Mouse (Mus musculus): ENCODE measurements around the gene Ntng1. TPM values are rescaled to one million over a fixed set of nuclear protein-coding genes. Genes with fewer than 3 reads are reported as not detected.
A peak's percentile ranks its signal among the peaks of the same experiment; 100 is the strongest.

Gene Ntng1
- polyA plus RNA-seq, 1 experiment from 2014 or later = 2.7 TPM

GRCm38 (mm10) chr3:109797354-109797753 lies 346.5 kb downstream of the Ntng1 start:
- Histone ChIP-seq H3K4me3 (ENCODE audit: low read depth, low read length) (no peak overlapping the region), H3K36me3 (replicated peaks; ENCODE audit: control insufficient read depth, insufficient read depth, low read depth, low read length) (no peaks in the 10 kb centered on the region), H3K27ac (replicated peaks; ENCODE audit: low read depth, low read length) (no peak overlapping the region), H3K4me2 (ENCODE audit: low read depth, low read length) (no peak overlapping the region), H3K9ac (replicated peaks; ENCODE audit: low read length) (no peak overlapping the region), H3K4me1 (ENCODE audit: control insufficient read depth, insufficient read depth, low read length) (no peaks in the 10 kb centered on the region), H3K27me3 (ENCODE audit: control insufficient read depth, insufficient read depth, low read length) (no peaks in the 10 kb centered on the region), H3K9me3 (replicated peaks; ENCODE audit: control insufficient read depth, low read length) (no peaks in the 10 kb centered on the region)
- ATAC-seq (replicated peaks; ENCODE audit: insufficient number of reproducible peaks, low FRiP score, low TSS enrichment, low read depth) (no peak), DNase-seq (ENCODE audit: low spot score) (no peak)
- WGBS = 67% methylated on average over 11 of the region's 11 CpGs

GRCm38 (mm10) chr3:109783231-109783630 lies 360.6 kb downstream of the Ntng1 start:
- Histone ChIP-seq H3K4me2 (ENCODE audit: low read depth, low read length) (no peak overlapping the region), H3K4me1 (ENCODE audit: control insufficient read depth, insufficient read depth, low read length) (no peaks in the 10 kb centered on the region; the same call in 1 of the 2 replicates), H3K27me3 (ENCODE audit: control insufficient read depth, insufficient read depth, low read length) (no peaks in the 10 kb centered on the region), H3K4me3 (ENCODE audit: low read depth, low read length) (no peak overlapping the region), H3K36me3 (replicated peaks; ENCODE audit: control insufficient read depth, insufficient read depth, low read depth, low read length) (no peaks in the 10 kb centered on the region), H3K9me3 (replicated peaks; ENCODE audit: control insufficient read depth, low read length) (no peaks in the 10 kb centered on the region), H3K9ac (replicated peaks; ENCODE audit: low read length) (no peak overlapping the region), H3K27ac (replicated peaks; ENCODE audit: low read depth, low read length) (no peak overlapping the region)
- 21% methylated on average over 5 of the region's 5 CpGs for WGBS
- ATAC-seq (replicated peaks; ENCODE audit: insufficient number of reproducible peaks, low FRiP score, low TSS enrichment, low read depth) (no peak), DNase-seq (ENCODE audit: low spot score) (no peak)

GRCm38 (mm10) chr3:109782289-109782951 lies 361.4 kb downstream of the Ntng1 start:
- Histone ChIP-seq H3K27me3 (ENCODE audit: control insufficient read depth, insufficient read depth, low read length) (no peaks in the 10 kb centered on the region), H3K4me3 (ENCODE audit: low read depth, low read length) (peak overlapping the region; percentile 38), H3K36me3 (replicated peaks; ENCODE audit: control insufficient read depth, insufficient read depth, low read depth, low read length) (no peaks in the 10 kb centered on the region), H3K9me3 (replicated peaks; ENCODE audit: control insufficient read depth, low read length) (no peaks in the 10 kb centered on the region), H3K27ac (replicated peaks; ENCODE audit: low read depth, low read length) (no peak overlapping the region), H3K4me2 (ENCODE audit: low read depth, low read length) (peak overlapping the region; percentile 78), H3K4me1 (ENCODE audit: control insufficient read depth, insufficient read depth, low read length) (no peaks in the 10 kb centered on the region; the same call in 1 of the 2 replicates), H3K9ac (replicated peaks; ENCODE audit: low read length) (peak overlapping the region; percentile 53)
- WGBS = 3% methylated on average over 27 of the region's 27 CpGs
- DNase-seq (ENCODE audit: low spot score) (peak; percentile 80), ATAC-seq (replicated peaks; ENCODE audit: insufficient number of reproducible peaks, low FRiP score, low TSS enrichment, low read depth) (peak; percentile 91)

GRCm38 (mm10) chr3:109781917-109782288 lies 361.9 kb downstream of the Ntng1 start:
- no peak for ATAC-seq (replicated peaks; ENCODE audit: insufficient number of reproducible peaks, low FRiP score, low TSS enrichment, low read depth)
- H3K27ac ChIP-seq (replicated peaks; ENCODE audit: low read depth, low read length) = no peak overlapping the region

GRCm38 (mm10) chr3:109775200-109775599 lies 368.6 kb downstream of the Ntng1 start:
- Histone ChIP-seq H3K27me3 (ENCODE audit: control insufficient read depth, insufficient read depth, low read length) (no peaks in the 10 kb centered on the region), H3K36me3 (replicated peaks; ENCODE audit: control insufficient read depth, insufficient read depth, low read depth, low read length) (no peaks in the 10 kb centered on the region), H3K9ac (replicated peaks; ENCODE audit: low read length) (no peak overlapping the region), H3K27ac (replicated peaks; ENCODE audit: low read depth, low read length) (no peak overlapping the region), H3K9me3 (replicated peaks; ENCODE audit: control insufficient read depth, low read length) (no peaks in the 10 kb centered on the region), H3K4me3 (ENCODE audit: low read depth, low read length) (no peak overlapping the region), H3K4me2 (ENCODE audit: low read depth, low read length) (no peak overlapping the region), H3K4me1 (ENCODE audit: control insufficient read depth, insufficient read depth, low read length) (no peaks in the 10 kb centered on the region)
- no peak for DNase-seq (ENCODE audit: low spot score)
- ATAC-seq (replicated peaks; ENCODE audit: insufficient number of reproducible peaks, low FRiP score, low TSS enrichment, low read depth) = no peak
- 39% methylated on average over 2 of the region's 2 CpGs for WGBS

More at GRCm38 (mm10) chr3:109781917-109782288, 361.9 kb downstream of the Ntng1 start:
- peak overlapping the region; percentile 78 for H3K4me2 ChIP-seq (ENCODE audit: low read depth, low read length)
- H3K9ac ChIP-seq (replicated peaks; ENCODE audit: low read length) = no peak overlapping the region; the same call in 1 of the 2 replicates
- DNase-seq (ENCODE audit: low spot score) = no peak
- WGBS = 55% methylated on average over 7 of the region's 7 CpGs
- H3K4me1 ChIP-seq (ENCODE audit: control insufficient read depth, insufficient read depth, low read length) = no peaks in the 10 kb centered on the region; the same call in 1 of the 2 replicates
- no peaks in the 10 kb centered on the region for H3K9me3 ChIP-seq (replicated peaks; ENCODE audit: control insufficient read depth, low read length)
- no peaks in the 10 kb centered on the region for H3K36me3 ChIP-seq (replicated peaks; ENCODE audit: control insufficient read depth, insufficient read depth, low read depth, low read length)
- no peak overlapping the region for H3K4me3 ChIP-seq (ENCODE audit: low read depth, low read length)
- H3K27me3 ChIP-seq (ENCODE audit: control insufficient read depth, insufficient read depth, low read length) = no peaks in the 10 kb centered on the region

- Histone ChIP-seq H3K36me3 (replicated peaks; ENCODE audit: control insufficient read depth, insufficient read depth, low read depth, low read length) (no peaks in the 10 kb centered on the region), H3K4me3 (ENCODE audit: low read depth, low read length) (no peak overlapping the region), H3K4me1 (ENCODE audit: control insufficient read depth, insufficient read depth, low read length) (no peaks in the 10 kb centered on the region), H3K4me2 (ENCODE audit: low read depth, low read length) (no peak overlapping the region), H3K27ac (replicated peaks; ENCODE audit: low read depth, low read length) (no peak overlapping the region), H3K9ac (replicated peaks; ENCODE audit: low read length) (no peak overlapping the region), H3K9me3 (replicated peaks; ENCODE audit: control insufficient read depth, low read length) (no peaks in the 10 kb centered on the region), H3K27me3 (ENCODE audit: control insufficient read depth, insufficient read depth, low read length) (no peaks in the 10 kb centered on the region)
- ATAC-seq (replicated peaks; ENCODE audit: insufficient number of reproducible peaks, low FRiP score, low TSS enrichment, low read depth) = no peak
- 91% methylated on average over 14 of the region's 14 CpGs for WGBS
- no peak for DNase-seq (ENCODE audit: low spot score)
These were observed 371.7 kb downstream of the Ntng1 start for GRCm38 (mm10) chr3:109772120-109772519.

- WGBS = 67% methylated on average over 3 of the region's 3 CpGs
- Histone ChIP-seq H3K4me1 (ENCODE audit: control insufficient read depth, insufficient read depth, low read length) (no peaks in the 10 kb centered on the region), H3K9ac (replicated peaks; ENCODE audit: low read length) (no peak overlapping the region), H3K4me2 (ENCODE audit: low read depth, low read length) (no peak overlapping the region), H3K9me3 (replicated peaks; ENCODE audit: control insufficient read depth, low read length) (no peaks in the 10 kb centered on the region), H3K4me3 (ENCODE audit: low read depth, low read length) (no peak overlapping the region), H3K36me3 (replicated peaks; ENCODE audit: control insufficient read depth, insufficient read depth, low read depth, low read length) (no peaks in the 10 kb centered on the region), H3K27me3 (ENCODE audit: control insufficient read depth, insufficient read depth, low read length) (no peaks in the 10 kb centered on the region), H3K27ac (replicated peaks; ENCODE audit: low read depth, low read length) (no peak overlapping the region)
- no peak for DNase-seq (ENCODE audit: low spot score)
- ATAC-seq (replicated peaks; ENCODE audit: insufficient number of reproducible peaks, low FRiP score, low TSS enrichment, low read depth) = no peak
These were observed 376.9 kb downstream of the Ntng1 start for GRCm38 (mm10) chr3:109766939-109767338.

- H3K27me3 ChIP-seq (ENCODE audit: control insufficient read depth, insufficient read depth, low read length) = no peaks in the 10 kb centered on the region
- ATAC-seq (replicated peaks; ENCODE audit: insufficient number of reproducible peaks, low FRiP score, low TSS enrichment, low read depth) (no peak), DNase-seq (ENCODE audit: low spot score) (no peak)
- no peak overlapping the region for H3K27ac ChIP-seq (replicated peaks; ENCODE audit: low read depth, low read length)
- H3K36me3 ChIP-seq (replicated peaks; ENCODE audit: control insufficient read depth, insufficient read depth, low read depth, low read length) = no peaks in the 10 kb centered on the region
- no peak overlapping the region for H3K4me3 ChIP-seq (ENCODE audit: low read depth, low read length)
- no peak overlapping the region for H3K4me2 ChIP-seq (ENCODE audit: low read depth, low read length)
- WGBS = 82% methylated on average over 2 of the region's 2 CpGs
- no peak overlapping the region for H3K9ac ChIP-seq (replicated peaks; ENCODE audit: low read length)
- H3K4me1 ChIP-seq (ENCODE audit: control insufficient read depth, insufficient read depth, low read length) = no peaks in the 10 kb centered on the region
- H3K9me3 ChIP-seq (replicated peaks; ENCODE audit: control insufficient read depth, low read length) = no peaks in the 10 kb centered on the region
These were observed 378.2 kb downstream of the Ntng1 start for GRCm38 (mm10) chr3:109765608-109766007.
